Mouse (Mus musculus) left cerebral cortex, postnatal 14 days (tissue): ENCODE measurements around the gene Dop1b. TPM values are rescaled to one million over a fixed set of nuclear protein-coding genes. Genes with fewer than 3 reads are reported as not detected.

ENCODE experiments used
- DNase-seq, 2 experiments: peaks; one replicate each; pipeline ENCODE4 v3.0.0; 2021 to 2022; ENCODE audit warnings: low spot score in 2 of 2, mixed read lengths in 1 of 2
- intact Hi-C: fragments of 180-260 bp; cut with DNase I; formaldehyde crosslinking; loops from one replicate; pipeline ENCODE4 v1.15.1; 2025
- total RNA-seq, 2 experiments: library from RNA; stranded (reverse); gene quantifications; 2 replicates each; pipeline ENCODE4 v1.2.3; 2021

The Dop1b gene
- total RNA-seq, 2 experiments from 2014 or later = 81.0 to 93.6 TPM

DNA sequence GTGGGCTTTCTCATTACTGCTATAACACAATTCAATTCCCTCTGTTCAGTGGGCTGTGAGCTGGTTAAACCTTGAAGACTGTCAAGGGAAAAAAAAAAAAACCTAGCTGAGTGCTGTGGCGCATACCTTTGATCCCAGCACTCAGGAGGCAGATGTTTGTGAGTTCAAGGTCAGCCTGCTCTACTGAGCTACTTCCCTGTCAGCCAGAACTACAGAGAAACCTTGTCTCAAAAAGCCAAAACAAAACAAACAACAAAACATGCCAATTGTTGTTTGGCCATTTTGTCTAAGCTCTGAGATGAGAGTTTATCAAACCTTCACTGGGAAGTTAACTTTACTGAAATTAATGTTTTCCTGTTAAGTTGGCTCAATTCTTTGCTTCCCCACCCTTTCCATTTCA is 2.5 kb upstream of the Dop1b start:
- intact Hi-C loops = no loop called here
- DNase-seq = no peak

DNA sequence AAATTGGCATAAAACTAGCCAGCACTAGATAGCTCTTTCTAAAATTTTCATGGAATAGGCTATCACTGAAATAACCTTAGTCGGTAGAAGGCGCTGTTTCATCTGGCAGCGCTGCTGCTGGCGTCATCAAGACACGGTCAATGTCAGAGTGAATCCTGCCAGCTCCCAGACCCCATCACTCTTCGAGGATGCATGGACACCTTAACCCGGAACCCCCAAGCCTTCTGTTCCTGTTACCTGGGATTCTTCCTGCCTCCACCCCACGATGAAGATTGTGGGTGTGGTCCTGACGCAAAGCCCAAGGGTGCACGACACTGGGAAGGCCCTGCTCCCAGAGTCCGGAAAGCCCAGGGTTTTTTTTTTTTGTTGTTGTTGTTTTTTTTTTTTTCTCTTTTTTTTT is 780 bp upstream of the Dop1b start:
- intact Hi-C loops = no loop called here

GRCm38 (mm10) chr16:93712189-93712885 is 633 bp downstream of the Dop1b start:
- DNase-seq = peak in 1 of 2 experiments; percentile 57
- intact Hi-C loops = no loop called here

More for the DNA sequence above, 780 bp upstream of the Dop1b start:
- peak; percentile 82 to 93 for DNase-seq

GRCm38 (mm10) chr16:93712966-93713365 is 1.3 kb downstream of the Dop1b start:
- intact Hi-C loops = no loop called here
- DNase-seq = no peak

- peak; percentile 29 to 61 for DNase-seq
- intact Hi-C loops = no loop called here
These were observed 2.7 kb downstream of the Dop1b start for GRCm38 (mm10) chr16:93714426-93714825.

DNA sequence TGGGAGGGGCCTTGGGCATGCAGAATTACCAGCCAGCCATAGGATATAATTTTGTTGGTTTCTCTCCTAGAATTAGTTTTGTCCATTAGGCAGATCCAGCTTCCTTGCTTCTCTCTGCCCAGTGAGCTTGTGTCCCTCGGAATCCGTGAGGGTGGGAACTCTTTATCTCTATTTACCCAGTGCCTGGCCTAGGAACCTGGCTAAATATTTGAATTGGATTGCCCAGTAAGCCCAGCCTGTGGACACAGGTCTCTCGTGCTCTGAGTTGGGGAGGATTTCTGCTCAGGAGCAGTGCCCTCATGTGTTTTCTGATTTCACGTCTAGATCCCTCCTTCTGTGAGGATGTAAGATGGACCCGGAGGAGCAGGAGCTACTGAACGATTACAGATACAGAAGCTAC is 4.1 kb downstream of the Dop1b start:
- no peak for DNase-seq
- intact Hi-C loops = no loop called here

DNA sequence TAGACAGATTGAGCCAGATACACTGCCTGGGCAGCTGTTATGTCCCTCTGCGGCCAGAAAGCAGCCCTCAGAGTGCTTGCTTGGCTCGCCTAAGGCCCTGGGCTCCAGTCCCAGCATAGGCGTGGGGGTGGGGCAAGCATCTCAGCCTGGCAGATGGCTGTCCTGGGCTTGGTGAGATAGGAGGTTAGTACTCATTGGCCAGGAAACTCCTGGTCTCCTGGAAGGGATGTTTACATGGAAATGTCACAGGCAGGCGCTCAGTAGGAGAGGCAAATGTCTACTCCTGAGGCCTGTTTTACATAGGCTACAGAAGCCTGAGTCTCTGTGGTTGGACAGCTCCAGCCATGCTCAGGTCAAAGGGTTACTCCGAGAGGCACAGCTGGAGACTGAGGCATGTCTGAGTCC is 5.6 kb downstream of the Dop1b start:
- intact Hi-C loops = no loop called here
- peak in 1 of 2 experiments; percentile 63 for DNase-seq

DNA sequence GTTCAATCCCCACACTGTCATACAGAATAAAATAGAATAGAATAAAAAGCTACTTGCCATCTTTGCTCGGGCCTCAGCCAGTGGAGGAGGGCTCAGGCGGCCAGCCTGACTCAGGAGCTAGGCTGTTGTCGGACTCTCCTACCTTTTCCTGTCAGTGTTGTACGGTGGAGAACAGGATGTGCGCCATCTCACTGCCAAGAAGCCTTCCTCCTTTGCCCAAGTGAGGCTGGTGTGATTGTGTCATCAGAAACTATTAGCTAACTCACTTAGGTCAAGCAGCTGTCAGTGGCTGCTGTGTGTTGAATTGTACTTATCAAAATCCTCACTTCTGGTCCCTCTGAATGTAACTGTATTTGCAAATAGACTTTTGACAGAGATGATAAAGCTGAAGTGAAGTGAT is 10.1 kb downstream of the Dop1b start:
- intact Hi-C loops = no loop called here
- no peak for DNase-seq

DNA sequence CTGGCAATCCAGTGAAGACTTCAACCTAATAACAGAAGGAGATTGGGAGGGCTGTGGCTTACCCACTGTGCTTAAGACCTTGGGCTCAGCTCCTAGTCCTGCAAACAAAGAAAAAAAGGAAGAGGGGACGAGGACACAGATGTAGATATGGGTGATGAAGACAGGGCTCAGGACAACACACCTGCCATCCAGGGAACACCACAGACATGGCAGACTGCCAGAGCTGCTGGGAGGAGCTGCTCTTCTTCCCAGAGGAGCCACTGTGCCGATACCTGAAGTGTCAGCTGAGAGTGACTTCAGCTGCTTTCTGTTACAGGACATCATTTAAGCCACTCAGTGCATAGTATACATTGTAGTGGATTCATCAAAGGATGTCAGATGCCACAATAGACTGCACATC is 10.8 kb downstream of the Dop1b start:
- intact Hi-C loops = no loop called here
- DNase-seq = no peak

DNA sequence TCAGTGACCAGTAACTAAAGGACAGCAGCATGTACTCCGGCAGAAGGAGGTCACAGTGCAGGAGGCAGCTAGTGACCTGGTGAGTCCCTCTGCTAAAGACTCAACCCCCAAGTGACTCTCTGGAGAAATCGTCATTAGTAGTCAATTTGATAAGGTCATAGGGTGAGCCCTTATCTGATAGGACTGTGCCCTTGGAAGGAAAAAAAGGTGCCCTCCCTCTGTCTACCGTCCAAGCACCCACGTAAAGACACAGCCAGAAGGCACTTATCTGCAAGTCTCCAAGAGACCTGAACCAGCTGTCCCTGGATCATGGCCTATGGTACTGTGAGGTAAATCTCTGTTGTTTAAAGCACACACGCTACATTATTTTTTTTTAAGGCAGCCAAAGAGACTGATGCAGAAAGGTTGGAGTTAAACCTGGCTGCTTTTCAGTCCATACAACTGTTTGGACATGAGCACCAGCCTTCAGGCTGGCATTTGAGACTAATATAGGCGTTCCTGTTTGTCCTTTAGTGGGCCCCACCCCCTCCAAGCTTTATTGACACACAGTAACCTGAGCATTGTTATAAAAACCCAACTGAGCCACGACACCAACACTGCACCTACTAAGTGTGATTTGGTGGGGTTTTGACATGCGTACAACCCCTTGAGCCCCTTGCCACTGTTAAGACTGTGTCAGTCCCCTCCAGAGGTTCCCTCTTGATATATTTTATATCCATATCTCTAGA is 13.9 kb downstream of the Dop1b start:
- intact Hi-C loops = no loop called here

GRCm38 (mm10) chr16:93726186-93726585 is 14.5 kb downstream of the Dop1b start:
- no peak for DNase-seq
- intact Hi-C loops = no loop called here

More for the DNA sequence above, 13.9 kb downstream of the Dop1b start:
- no peak for DNase-seq

GRCm38 (mm10) chr16:93728676-93729075 is 17.0 kb downstream of the Dop1b start:
- no peak for DNase-seq
- intact Hi-C loops = no loop called here

DNA sequence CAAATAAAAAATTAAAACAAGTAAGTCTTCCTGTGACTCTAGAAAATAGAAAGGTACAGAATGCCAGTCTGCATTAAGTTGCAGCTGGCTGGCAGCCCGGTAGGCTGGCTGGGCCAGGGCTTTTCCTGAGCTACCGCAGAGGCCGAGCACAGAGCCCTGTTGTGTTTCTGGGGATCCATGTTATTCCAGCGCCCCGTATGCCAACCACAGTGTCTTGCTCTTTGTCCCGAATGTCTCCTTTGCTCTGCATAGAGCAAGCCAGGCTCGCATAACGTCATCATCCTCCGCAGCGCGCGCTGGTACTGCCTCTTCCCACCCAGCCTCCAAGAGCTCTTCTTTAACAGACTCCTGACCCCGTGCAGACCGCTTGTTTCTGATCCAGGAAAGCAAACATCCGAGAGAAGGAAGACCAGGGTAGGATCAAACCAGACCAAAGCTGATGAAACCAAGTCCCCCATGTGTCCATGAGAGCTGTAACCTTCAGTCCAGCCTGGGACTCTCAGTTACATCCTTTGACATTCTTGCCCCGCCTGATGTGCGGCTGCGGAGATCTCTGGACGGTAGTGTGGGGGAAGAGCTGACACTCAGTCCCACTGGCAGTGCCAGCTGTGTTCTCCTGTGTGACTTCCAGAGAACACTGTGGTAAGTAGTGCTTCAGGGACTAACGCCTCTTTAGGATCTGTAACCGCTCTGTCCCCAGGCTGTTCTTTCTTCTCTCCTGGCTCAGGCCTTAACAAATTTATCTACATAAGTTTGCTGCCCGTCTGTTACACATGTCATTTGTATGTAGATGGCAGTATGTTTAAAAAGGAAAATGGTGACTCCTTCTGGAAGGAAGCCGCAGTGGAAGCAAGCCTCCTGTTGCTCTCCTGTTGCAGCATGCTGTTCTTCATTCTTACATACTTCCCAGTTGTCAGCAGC is 18.4 kb downstream of the Dop1b start:
- DNase-seq = peak in 1 of 2 experiments; percentile 24
- intact Hi-C loops = no loop called here

- DNase-seq = no peak
- intact Hi-C loops = no loop called here
These were observed 19.6 kb downstream of the Dop1b start for GRCm38 (mm10) chr16:93731310-93731709.

DNA sequence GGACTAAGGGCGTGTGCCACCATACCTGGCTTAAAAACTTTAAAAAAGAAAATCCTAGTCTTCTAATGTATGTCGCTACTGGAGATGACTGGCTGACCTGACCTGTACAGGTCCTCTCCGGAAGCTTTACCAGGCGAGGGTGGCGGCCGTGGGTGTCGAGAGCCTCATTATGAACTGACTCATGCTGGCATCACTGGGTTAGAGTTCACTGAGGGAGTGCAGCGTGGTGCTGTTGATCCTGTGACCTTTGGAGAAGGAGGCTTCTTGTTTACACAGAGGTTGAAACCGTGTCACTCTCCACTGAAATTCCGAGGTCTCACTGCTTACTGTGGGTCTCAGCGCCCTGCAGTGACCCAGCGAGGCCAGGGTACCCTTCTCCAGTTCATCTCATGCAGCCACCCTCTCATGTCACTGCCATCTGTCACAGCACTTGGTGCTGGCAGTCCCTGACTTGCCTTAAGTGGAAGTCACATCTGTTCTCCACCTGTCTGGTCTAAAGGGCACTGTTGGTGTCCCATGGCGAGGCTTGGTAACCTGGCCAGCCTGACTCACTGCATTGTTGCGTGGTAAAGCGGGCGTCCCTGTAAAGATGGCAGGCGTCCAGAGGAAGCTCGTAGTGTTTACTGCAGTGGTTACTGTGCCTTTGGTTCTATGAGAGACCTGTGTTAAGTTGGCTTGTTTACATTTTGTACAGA is 21.3 kb downstream of the Dop1b start:
- intact Hi-C loops = no loop called here
- DNase-seq = no peak

DNA sequence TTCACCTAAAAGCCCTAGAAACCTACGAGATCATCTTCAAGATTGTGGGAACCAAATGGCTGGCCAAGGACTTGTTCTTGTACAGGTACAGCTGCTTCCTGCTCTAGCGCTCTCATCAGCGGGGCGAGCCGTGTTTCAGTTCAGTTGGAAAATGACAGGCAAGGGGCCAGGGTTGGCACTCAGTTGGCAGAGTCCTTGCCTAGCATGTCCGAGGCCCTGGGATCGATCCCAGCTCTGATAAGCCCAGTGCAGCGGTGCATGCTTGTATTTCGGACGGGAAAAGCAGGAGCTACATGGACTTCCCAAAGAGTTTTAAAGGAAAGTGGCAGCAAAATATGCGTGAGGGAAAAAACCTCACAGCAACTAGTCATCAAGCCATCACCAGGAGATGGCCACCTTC is 27.5 kb downstream of the Dop1b start:
- intact Hi-C loops = no loop called here
- DNase-seq = no peak

GRCm38 (mm10) chr16:93742903-93743302 is 31.2 kb downstream of the Dop1b start:
- intact Hi-C loops = no loop called here
- DNase-seq = no peak

- DNase-seq = no peak
- intact Hi-C loops = no loop called here
These were observed 32.4 kb downstream of the Dop1b start for GRCm38 (mm10) chr16:93744049-93744490.

- no peak for DNase-seq
- intact Hi-C loops = no loop called here
These were observed 33.2 kb downstream of the Dop1b start for GRCm38 (mm10) chr16:93744804-93745340.
